Mouse (Mus musculus) CH12.LX (cell line): Measurements from ENCODE around the gene Cdk5rap2. TPM values are rescaled to one million over a fixed set of nuclear protein-coding genes. Genes with fewer than 3 reads are reported as not detected.

Experiments used
- DNase-seq: peaks from one replicate; pipeline ENCODE4 v3.0.0-alpha.2; 2013; ENCODE audit errors: extremely low read depth
- H3K27ac ChIP-seq: 2 replicates; pipeline ENCODE4 v1.5.1; 2012; ENCODE audit warnings: low read depth, mild to moderate bottlenecking, control low read depth, moderate library complexity; ENCODE audit not compliant: insufficient read depth
- H3K27me3 ChIP-seq: replicated peaks from 2 replicates; pipeline ENCODE3; 2012; ENCODE audit warnings: inconsistent platforms
- H3K36me3 ChIP-seq, 2 experiments: replicated peaks in 1 of 2; 2 replicates each; pipeline versions ENCODE3 to v1.6.1; 2012; ENCODE audit warnings: inconsistent platforms in 1 of 2, low read length in 1 of 2, mild to moderate bottlenecking in 1 of 2, mixed read lengths in 1 of 2, moderate library complexity in 1 of 2; ENCODE audit not compliant: control insufficient read depth in 1 of 2, insufficient read depth in 1 of 2
- H3K4me1 ChIP-seq, 2 experiments: 2 replicates each; pipeline ENCODE4 v1.6.1; 2012; ENCODE audit warnings: inconsistent platforms in 1 of 2, moderate library complexity in 1 of 2; ENCODE audit not compliant: insufficient read depth in 2 of 2, control insufficient read depth in 1 of 2
- H3K4me2 ChIP-seq: 2 replicates; pipeline ENCODE4 v1.6.1; 2012; ENCODE audit warnings: low read depth, mild to moderate bottlenecking, control low read depth; ENCODE audit not compliant: poor library complexity, insufficient read depth, severe bottlenecking
- H3K4me3 ChIP-seq, 3 experiments: fragments of 150-350 bp in 1 of 3; sonication (generic) in 1 of 3; replicated peaks in 1 of 3; 2 replicates each; pipeline versions ENCODE3 to v1.5.1; 2011 to 2012; ENCODE audit warnings: low read depth in 2 of 3, low read length in 2 of 3, mild to moderate bottlenecking in 2 of 3, moderate library complexity in 2 of 3, control low read depth in 1 of 3, improper control_type of control experiment in 1 of 3, inconsistent platforms in 1 of 3, mixed read lengths in 1 of 3; ENCODE audit not compliant: poor library complexity in 1 of 3
- H3K79me2 ChIP-seq: replicated peaks from 2 replicates; pipeline ENCODE4 v1.6.1; 2012; ENCODE audit warnings: mild to moderate bottlenecking, moderate library complexity; ENCODE audit not compliant: control insufficient read depth, poor library complexity, insufficient read depth, severe bottlenecking; ENCODE audit errors: extremely low read depth
- H3K9ac ChIP-seq: 2 replicates; pipeline ENCODE4 v1.6.1; 2012; ENCODE audit warnings: low read depth, mild to moderate bottlenecking, control low read depth, moderate library complexity; ENCODE audit not compliant: insufficient read depth
- H3K9me3 ChIP-seq: replicated peaks from 2 replicates; pipeline ENCODE3; 2012; ENCODE audit warnings: low read length, inconsistent platforms, mixed read lengths
- BHLHE40 ChIP-seq: IDR thresholded peaks from 2 replicates; pipeline ENCODE4 v1.6.1; 2011; ENCODE audit warnings: mild to moderate bottlenecking, low read depth, low read length, improper control_type of control experiment
- CTCF ChIP-seq, 2 experiments: IDR thresholded peaks in 1 of 2; conservative IDR thresholded peaks in 1 of 2; 2 replicates each; pipeline ENCODE4 v1.5.1; 2011 to 2012; ENCODE audit warnings: low read depth in 2 of 2, low read length in 2 of 2, improper control_type of control experiment in 1 of 2, inconsistent platforms in 1 of 2, mild to moderate bottlenecking in 1 of 2, moderate library complexity in 1 of 2
- E2F4 ChIP-seq: IDR thresholded peaks from 2 replicates; pipeline ENCODE4 v1.6.1; 2011; ENCODE audit warnings: low read depth, low read length, improper control_type of control experiment; ENCODE audit not compliant: insufficient replicate concordance
- EP300 ChIP-seq: IDR thresholded peaks from 2 replicates; pipeline ENCODE4 v1.6.1; 2011; ENCODE audit warnings: low read length, improper control_type of control experiment
- ETS1 ChIP-seq: conservative IDR thresholded peaks from 2 replicates; pipeline ENCODE4 v1.6.1; 2012; ENCODE audit warnings: low read depth, mild to moderate bottlenecking, inconsistent platforms, low read length, improper control_type of control experiment, moderate library complexity
- IRF4 ChIP-seq: IDR thresholded peaks from 2 replicates; pipeline ENCODE4 v1.6.1; 2014; ENCODE audit warnings: low read depth, mild to moderate bottlenecking, inconsistent platforms, low read length, improper control_type of control experiment
- JUND ChIP-seq: conservative IDR thresholded peaks from 2 replicates; pipeline ENCODE4 v1.6.1; 2011; ENCODE audit warnings: low read depth, low read length, improper control_type of control experiment
- MXI1 ChIP-seq: IDR thresholded peaks from 2 replicates; pipeline ENCODE4 v1.6.1; 2011; ENCODE audit warnings: mild to moderate bottlenecking, low read depth, low read length, improper control_type of control experiment
- PAX5 ChIP-seq: IDR thresholded peaks from 2 replicates; pipeline ENCODE4 v1.6.1; 2012; ENCODE audit warnings: low read length, inconsistent platforms, mixed read lengths
- POLR2A ChIP-seq: IDR thresholded peaks from 2 replicates; pipeline ENCODE4 v1.6.1; 2011; ENCODE audit warnings: low read depth, mild to moderate bottlenecking, improper control_type of control experiment, low read length
- UBTF ChIP-seq: IDR thresholded peaks from 2 replicates; pipeline ENCODE4 v1.6.1; 2012; ENCODE audit warnings: low read depth, mild to moderate bottlenecking, inconsistent platforms, low read length, improper control_type of control experiment, moderate library complexity
- USF1 ChIP-seq: IDR thresholded peaks from 2 replicates; pipeline ENCODE4 v1.6.1; 2014; ENCODE audit warnings: low read depth, mild to moderate bottlenecking, inconsistent platforms, low read length, improper control_type of control experiment
- ZNF384 ChIP-seq: IDR thresholded peaks from 2 replicates; pipeline ENCODE4 v1.6.1; 2012; ENCODE audit warnings: low read depth, low read length, improper control_type of control experiment, inconsistent platforms
- dilution Hi-C: fragments of 300-500 bp; cut with MboI; formaldehyde crosslinking; loops from 2 replicates; pipeline ENCODE4 v1.14.3; 2020; ENCODE audit warnings: low sequenced_read_pairs; ENCODE audit not compliant: extremely low pct_unique_long_range_greater_than_20kb, extremely low pct_ligation_motif_present
- in situ Hi-C: fragments of 300-500 bp; cut with MboI; formaldehyde crosslinking; loops from 3 replicates; pipeline ENCODE4 v1.14.3; 2019; ENCODE audit warnings: low sequenced_read_pairs, low pct_ligation_motif_present, low pct_unique_long_range_greater_than_20kb, mixed read lengths
- polyA plus RNA-seq: library from polyadenylated mRNA; unstranded; fragments of >175 nt; gene quantifications from 2 replicates; pipeline ENCODE4 v1.2.1, GENCODE M21; 2012; ENCODE audit warnings: low read depth; ENCODE audit not compliant: insufficient read length
- total RNA-seq, 2 experiments: library from RNA; depleted of rRNA; stranded (reverse); fragments of 300-350 nt in 1 of 2; fragments of >200 nt in 1 of 2; gene quantifications; 2 replicates each; pipeline ENCODE4 v1.2.3; 2012 to 2014

The Cdk5rap2 gene
- total and polyA plus RNA-seq, 3 experiments, result 12.1 to 26.3 (median 15.9) TPM

- Histone ChIP-seq H3K27me3 (no peaks in the 10 kb centered on the region), H3K79me2 (no peaks in the 10 kb centered on the region), H3K36me3 (peaks cover 0 to 8% of the 10 kb centered on the region in 2 experiments), H3K9me3 (no peaks in the 10 kb centered on the region), H3K27ac (no peak overlapping the region), H3K4me1 (peaks cover 2 to 39% of the 10 kb centered on the region in 2 experiments; a peak in 3 of 4 replicates), H3K4me3 (no peak overlapping the region), H3K4me2 (no peak overlapping the region), H3K9ac (no peak overlapping the region)
- TF ChIP-seq ZNF384 (peak; percentile 61; the same call in 1 of the 2 replicates), UBTF (no peak), IRF4 (no peak), CTCF (conservative IDR thresholded peaks at IDR 0.05 in 1 of 2, IDR thresholded peaks at IDR 0.05 in 1 of 2; ENCODE audit: low read depth in 2 of 2, low read length in 2 of 2) (no peak), ETS1 (no peak; the same call in 1 of the 2 replicates), PAX5 (no peak)
- DNase-seq, result no peak
- in situ Hi-C loops, result no loop called here
- dilution Hi-C loops, result no loop called here
Observed at GRCm38 (mm10) chr4:70412126-70412525, 1.9 kb upstream of the Cdk5rap2 start.

- TF ChIP-seq BHLHE40 (0 out of 2 replicates have a peak, but pooled peaks have one; percentile 13), EP300 (no peak), MXI1 (no peak), USF1 (no peak), POLR2A (no peak), JUND (no peak)
- in situ Hi-C loops, result no loop called here
- H3K79me2 ChIP-seq, result no peaks in the 10 kb centered on the region
- peak overlapping the region; percentile 77 for H3K9ac ChIP-seq
- no peaks in the 10 kb centered on the region for H3K27me3 ChIP-seq
- peak; percentile 37 for DNase-seq
- peak overlapping the region; percentile 63 for H3K4me2 ChIP-seq
- H3K4me3 ChIP-seq, result peak overlapping the region; percentile 76 to 92 (median 88)
- peaks cover 2 to 39% of the 10 kb centered on the region in 2 experiments; a peak in 3 of 4 replicates for H3K4me1 ChIP-seq
- peaks cover 0 to 19% of the 10 kb centered on the region in 2 experiments for H3K36me3 ChIP-seq
- no peaks in the 10 kb centered on the region for H3K9me3 ChIP-seq
- dilution Hi-C loops, result no loop called here
- no peak overlapping the region for H3K27ac ChIP-seq
Observed at GRCm38 (mm10) chr4:70409456-70409855, 787 bp downstream of the Cdk5rap2 start.

- Histone ChIP-seq H3K9ac (no peak overlapping the region), H3K4me2 (no peak overlapping the region), H3K9me3 (no peaks in the 10 kb centered on the region), H3K79me2 (no peaks in the 10 kb centered on the region; the same call in 1 of the 2 replicates), H3K27ac (no peak overlapping the region), H3K36me3 (peaks cover 12 to 50% of the 10 kb centered on the region in 2 experiments), H3K27me3 (no peaks in the 10 kb centered on the region), H3K4me3 (no peak overlapping the region)
- dilution Hi-C loops (no loop called here), in situ Hi-C loops (no loop called here)
- no peak for TF ChIP-seq POLR2A
- TF ChIP-seq EP300, result no peak
- TF ChIP-seq E2F4, result no peak
- TF ChIP-seq, all 38 proteins: peak for 0
- H3K4me1 ChIP-seq, result peaks cover 10 to 26% of the 10 kb centered on the region in 2 experiments; a peak in 3 of 4 replicates
- DNase-seq, result no peak
Observed at GRCm38 (mm10) chr4:70402109-70402819, 8.0 kb downstream of the Cdk5rap2 start.
